Mouse (Mus musculus) megakaryocyte, embryonic 14.5 days (primary cell): Measurements from ENCODE around the gene Atp5d.

Experiments
- FLI1 ChIP-seq: IDR thresholded peaks from 2 replicates; pipeline ENCODE4 v1.6.1; 2012; ENCODE audit warnings: low read length, inconsistent platforms, mixed read lengths
- GATA1 ChIP-seq: IDR thresholded peaks from 3 replicates; pipeline ENCODE4 v1.6.1; 2012; ENCODE audit warnings: mixed read lengths, low read length, inconsistent platforms, borderline replicate concordance

- TF ChIP-seq GATA1 (no peak), FLI1 (no peak)
Measured at GRCm38 (mm10) chr10:80104181-80104580, 34.3 kb upstream of the Atp5d start.
